Mouse (Mus musculus): ENCODE data around the gene Pak3. TPM values are rescaled to one million over a fixed set of nuclear protein-coding genes. Genes with fewer than 3 reads are reported as not detected.

Gene Pak3
- total RNA-seq, 1 experiment from 2014 or later = not detected

GRCm38 (mm10) chrX:143654308-143655176 lies 136.2 kb downstream of the Pak3 start:
- no peak for ATAC-seq (ENCODE audit: extremely low read depth, insufficient number of reproducible peaks, low FRiP score, poor library complexity, severe bottlenecking)

DNA sequence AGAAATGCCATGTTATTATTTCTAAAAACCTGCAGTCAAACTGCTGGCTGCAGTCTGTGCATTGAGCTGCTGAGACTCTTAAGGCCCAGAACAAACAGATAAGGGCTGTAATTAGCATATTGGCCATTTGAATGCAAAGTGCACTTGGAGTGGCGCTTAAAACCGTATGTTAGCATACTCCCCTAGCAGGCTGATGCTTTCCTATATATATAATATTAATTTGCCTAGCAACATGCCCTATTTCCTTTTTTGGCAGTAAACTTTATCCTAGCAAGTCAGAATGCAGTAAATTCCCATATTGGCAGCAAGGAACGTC lies 136.7 kb downstream of the Pak3 start:
- no peak for ATAC-seq (ENCODE audit: extremely low read depth, insufficient number of reproducible peaks, low FRiP score, poor library complexity, severe bottlenecking)

GRCm38 (mm10) chrX:143664221-143665150 lies 146.1 kb downstream of the Pak3 start:
- ATAC-seq (ENCODE audit: extremely low read depth, insufficient number of reproducible peaks, low FRiP score, poor library complexity, severe bottlenecking) = no peak

GRCm38 (mm10) chrX:143665771-143666170 lies 147.4 kb downstream of the Pak3 start:
- no peak for ATAC-seq (ENCODE audit: extremely low read depth, insufficient number of reproducible peaks, low FRiP score, poor library complexity, severe bottlenecking)

DNA sequence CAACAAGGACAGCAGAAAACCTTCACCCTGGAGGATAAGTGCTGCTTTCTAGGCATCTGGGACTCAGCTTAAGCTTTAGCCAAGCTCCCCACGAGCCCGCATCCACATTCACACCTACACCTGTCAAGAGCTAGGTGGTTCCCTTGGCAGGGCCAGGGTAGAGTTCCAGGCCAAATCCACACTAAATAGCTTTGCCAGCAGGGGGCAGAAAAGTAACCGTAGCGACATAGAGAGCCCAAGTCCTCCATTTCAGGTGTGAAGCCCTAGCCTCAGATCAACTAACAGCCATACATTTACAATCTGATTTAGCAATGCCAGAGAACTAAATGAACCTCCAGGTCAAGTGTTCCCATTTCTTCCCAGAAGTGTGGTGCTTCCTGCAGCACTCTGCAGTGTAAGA lies 148.6 kb downstream of the Pak3 start:
- ATAC-seq (ENCODE audit: extremely low read depth, insufficient number of reproducible peaks, low FRiP score, poor library complexity, severe bottlenecking) = no peak

- ATAC-seq (ENCODE audit: extremely low read depth, insufficient number of reproducible peaks, low FRiP score, poor library complexity, severe bottlenecking) = no peak
Observed at GRCm38 (mm10) chrX:143668242-143668641, 149.9 kb downstream of the Pak3 start.

GRCm38 (mm10) chrX:143678566-143678965 lies 160.2 kb downstream of the Pak3 start:
- no peak for ATAC-seq (ENCODE audit: extremely low read depth, insufficient number of reproducible peaks, low FRiP score, poor library complexity, severe bottlenecking)

DNA sequence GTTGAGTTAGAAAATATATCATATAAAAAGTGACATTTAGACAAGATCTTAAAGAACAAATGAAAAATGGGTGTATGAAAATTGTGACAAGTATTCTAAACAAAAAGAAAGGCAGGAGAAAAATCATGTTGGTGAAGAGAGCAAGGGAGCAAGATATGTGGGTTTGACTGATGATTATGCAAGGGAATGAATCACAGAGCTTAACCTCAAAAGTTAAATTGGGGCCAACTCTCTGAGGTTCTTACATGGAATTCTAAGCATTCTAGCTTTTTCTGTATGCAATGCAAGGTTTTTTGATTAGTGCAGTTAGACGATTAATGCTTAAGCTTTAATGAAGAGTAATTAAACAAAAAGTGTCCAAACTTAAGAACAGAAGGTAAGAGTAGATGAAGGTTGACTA lies 203.9 kb downstream of the Pak3 start:
- ATAC-seq (ENCODE audit: extremely low read depth, insufficient number of reproducible peaks, low FRiP score, poor library complexity, severe bottlenecking) = no peak

DNA sequence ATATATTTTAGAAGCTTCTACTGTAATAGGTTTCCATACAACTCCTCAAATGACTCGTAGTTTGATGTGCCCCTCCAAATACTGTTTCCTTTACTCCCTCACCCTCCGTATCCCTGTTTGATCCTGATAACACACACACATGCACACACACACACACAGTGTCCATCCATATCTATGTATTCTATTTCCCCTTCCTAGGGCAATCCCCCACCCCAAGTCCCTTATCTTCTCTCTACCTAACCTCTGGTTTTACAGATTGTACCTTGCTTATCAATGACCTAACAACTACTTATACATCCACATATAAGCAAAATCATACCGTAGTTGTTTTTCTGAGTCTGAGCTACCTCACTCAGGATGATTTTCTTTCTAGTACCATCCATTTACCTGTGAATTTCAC lies 207.0 kb downstream of the Pak3 start:
- no peak for ATAC-seq (ENCODE audit: extremely low read depth, insufficient number of reproducible peaks, low FRiP score, poor library complexity, severe bottlenecking)

DNA sequence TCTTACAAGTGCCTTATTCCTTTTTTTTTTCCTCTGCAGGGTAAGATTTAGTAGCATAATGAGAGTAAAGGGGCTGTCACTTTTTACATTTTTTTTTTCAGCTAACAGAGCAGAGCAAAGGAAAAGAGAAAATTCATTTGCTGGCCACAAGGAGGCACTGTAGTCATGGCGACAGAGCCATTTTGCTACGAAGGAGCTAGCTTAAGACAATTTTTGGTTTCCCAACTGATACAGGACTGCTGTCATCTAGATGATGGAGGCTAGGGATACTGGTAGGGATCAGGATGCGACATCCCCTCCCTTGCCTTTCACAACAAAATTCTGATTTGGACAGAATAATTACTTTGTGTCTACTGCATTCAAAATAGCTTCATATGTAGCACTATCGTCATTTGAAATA lies 217.6 kb downstream of the Pak3 start:
- ATAC-seq (ENCODE audit: extremely low read depth, insufficient number of reproducible peaks, low FRiP score, poor library complexity, severe bottlenecking) = no peak

DNA sequence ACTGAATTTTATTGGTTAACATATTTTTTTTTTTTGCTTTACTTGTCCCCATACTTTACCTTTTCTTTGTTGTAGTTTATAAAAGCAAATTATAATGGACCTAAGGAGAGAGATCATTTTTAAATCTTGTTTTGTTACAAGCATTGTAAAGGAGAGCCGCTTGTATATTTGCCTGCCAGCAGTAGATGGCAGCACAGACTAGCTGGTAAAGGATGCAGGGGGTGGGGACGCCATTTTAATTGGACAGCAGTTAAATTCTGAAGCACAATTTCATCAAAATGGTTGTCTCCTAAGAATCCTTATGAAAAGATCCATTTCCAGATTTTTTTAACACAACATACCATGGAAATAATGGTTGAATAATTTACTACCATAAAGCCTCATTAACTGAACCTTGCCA lies 220.8 kb downstream of the Pak3 start:
- ATAC-seq (ENCODE audit: extremely low read depth, insufficient number of reproducible peaks, low FRiP score, poor library complexity, severe bottlenecking) = no peak

GRCm38 (mm10) chrX:143762556-143762955 lies 244.2 kb downstream of the Pak3 start:
- ATAC-seq (ENCODE audit: extremely low read depth, insufficient number of reproducible peaks, low FRiP score, poor library complexity, severe bottlenecking) = no peak

DNA sequence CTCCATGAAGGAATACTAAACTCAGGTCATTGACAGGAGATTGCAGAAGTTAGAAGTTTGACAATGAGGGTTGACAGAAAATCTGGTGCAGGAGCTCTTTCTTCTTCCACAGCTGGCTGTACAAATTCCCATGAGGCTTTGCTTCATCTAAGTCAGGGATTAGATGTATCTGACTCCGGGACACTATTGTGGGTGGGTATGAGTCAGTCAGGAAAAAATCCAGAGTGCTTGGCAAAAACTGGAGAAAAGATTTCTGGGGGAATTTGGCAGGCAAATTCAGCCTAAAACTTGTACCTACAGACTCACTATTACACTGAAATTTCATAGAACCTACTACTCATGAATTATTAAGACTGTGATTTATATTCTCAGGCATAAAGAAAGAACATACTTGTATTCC lies 297.6 kb downstream of the Pak3 start:
- ATAC-seq (ENCODE audit: extremely low read depth, insufficient number of reproducible peaks, low FRiP score, poor library complexity, severe bottlenecking) = no peak

GRCm38 (mm10) chrX:143818961-143819360 lies 300.6 kb downstream of the Pak3 start:
- ATAC-seq (ENCODE audit: extremely low read depth, insufficient number of reproducible peaks, low FRiP score, poor library complexity, severe bottlenecking) = no peak

GRCm38 (mm10) chrX:143826521-143826920 lies 308.1 kb downstream of the Pak3 start:
- ATAC-seq (ENCODE audit: extremely low read depth, insufficient number of reproducible peaks, low FRiP score, poor library complexity, severe bottlenecking) = no peak

DNA sequence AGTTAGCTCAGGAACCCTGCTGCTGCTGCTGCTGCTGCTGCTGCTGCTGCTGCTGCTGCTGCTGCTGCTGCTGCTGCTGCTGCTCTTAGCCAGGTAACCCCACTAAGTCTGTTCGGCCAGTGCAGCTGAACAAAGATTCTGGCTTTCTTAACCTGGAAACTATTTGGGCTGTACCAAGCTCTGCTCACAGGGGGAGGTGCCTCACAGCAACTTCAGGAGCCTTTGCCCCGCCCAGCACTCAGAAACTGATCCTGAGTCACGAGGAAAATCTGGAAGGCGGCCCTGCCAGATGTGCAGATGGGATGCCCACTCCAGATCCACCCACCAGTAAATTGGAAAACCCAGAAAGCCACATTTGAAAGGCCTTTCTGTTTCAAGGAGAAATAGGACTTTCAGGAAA lies 308.8 kb downstream of the Pak3 start, which contains the start of gene Capn6:
TSS of gene Capn6 (minus strand) at position 203 of the 400 bp plus-strand sequence.
- ATAC-seq (ENCODE audit: extremely low read depth, insufficient number of reproducible peaks, low FRiP score, poor library complexity, severe bottlenecking) = no peak

GRCm38 (mm10) chrX:143846637-143847036 lies 328.2 kb downstream of the Pak3 start:
- ATAC-seq (ENCODE audit: extremely low read depth, insufficient number of reproducible peaks, low FRiP score, poor library complexity, severe bottlenecking) = no peak
